In genomic region chr4:43561997-43562768, GRCm38 (mm10) we compare ENCODE assay signal across 8 mouse cellular contexts. TPM values are rescaled to one million over a fixed set of nuclear protein-coding genes. Genes with fewer than 3 reads are reported as not detected.
DNase-seq lines count a peak whose midpoint lies in the region; ATAC-seq and TF ChIP-seq lines count a peak whose summit lies in the region.

Gene Creb3, plus strand, starts transcription at chr4:43562332.
Gene Tln1, minus strand, starts transcription at chr4:43562691.

- TF ChIP-seq CTCF in bone marrow, adult 2 months (IDR thresholded peaks at IDR 0.05; ENCODE audit: control insufficient read depth, insufficient read depth, low read length) = no peak
- peak; percentile 20 for TF ChIP-seq CTCF in midbrain, postnatal 0 days (IDR thresholded peaks at IDR 0.05)

- TF ChIP-seq POLR2A in bone marrow, adult 2 months (IDR thresholded peaks at IDR 0.05; ENCODE audit: borderline replicate concordance, control insufficient read depth, low read depth, low read length) = no peak; the same call in 1 of the 2 replicates
- 0 out of 2 replicates have a peak, but pooled peaks have one; percentile 56 for TF ChIP-seq POLR2A in limb, embryonic 14.5 days (IDR thresholded peaks at IDR 0.05; ENCODE audit: borderline replicate concordance, extremely low read depth, insufficient read depth, insufficient read length)

- H3K27ac ChIP-seq in bone marrow, adult 2 months (ENCODE audit: control insufficient read depth, insufficient read depth, low read depth, low read length, poor library complexity) = peak within 1 kb of the TSS; percentile 99
- H3K27ac ChIP-seq in embryonic facial prominence, embryonic 15.5 days (replicated peaks) = peak within 1 kb of the TSS; percentile 100
- H3K27ac ChIP-seq in limb, embryonic 14.5 days (replicated peaks; ENCODE audit: low read depth, low read length) = peak within 1 kb of the TSS; percentile 98
- peak within 1 kb of the TSS; percentile 93 for H3K27ac ChIP-seq in midbrain, postnatal 0 days (ENCODE audit: low read depth, low read length)

- peak within 1 kb of the TSS; percentile 84 for H3K4me2 ChIP-seq in embryonic facial prominence, embryonic 15.5 days (replicated peaks)
- H3K4me2 ChIP-seq in limb, embryonic 14.5 days (replicated peaks; ENCODE audit: low read depth, low read length, severe bottlenecking) = peak within 1 kb of the TSS; percentile 60
- peak within 1 kb of the TSS; percentile 86 for H3K4me2 ChIP-seq in midbrain, postnatal 0 days (ENCODE audit: low read depth, low read length, poor library complexity, severe bottlenecking)

- peak within 1 kb of the TSS; percentile 89 for H3K9ac ChIP-seq in embryonic facial prominence, embryonic 15.5 days
- peak within 1 kb of the TSS; percentile 91 for H3K9ac ChIP-seq in limb, embryonic 14.5 days (ENCODE audit: low read depth, low read length, severe bottlenecking)
- peak within 1 kb of the TSS; percentile 87 for H3K9ac ChIP-seq in midbrain, postnatal 0 days (replicated peaks; ENCODE audit: low read length, poor library complexity, severe bottlenecking)

- no peaks in the 10 kb centered on the region for H3K9me3 ChIP-seq in embryonic facial prominence, embryonic 15.5 days (replicated peaks)
- H3K9me3 ChIP-seq in limb, embryonic 14.5 days (ENCODE audit: control insufficient read depth, low read length) = no peaks in the 10 kb centered on the region
- H3K9me3 ChIP-seq in midbrain, postnatal 0 days (ENCODE audit: low read length) = no peaks in the 10 kb centered on the region

- H3K4me3 ChIP-seq in bone marrow, adult 2 months (replicated peaks; ENCODE audit: control insufficient read depth, low read depth, low read length) = peak within 1 kb of the TSS; percentile 97
- peak within 1 kb of the TSS; percentile 95 for H3K4me3 ChIP-seq in embryonic facial prominence, embryonic 15.5 days (replicated peaks)
- H3K4me3 ChIP-seq in limb, embryonic 14.5 days (replicated peaks; ENCODE audit: low read length) = peak within 1 kb of the TSS; percentile 78
- H3K4me3 ChIP-seq in midbrain, postnatal 0 days (ENCODE audit: low read depth, low read length) = peak within 1 kb of the TSS; percentile 92

- H3K36me3 ChIP-seq in embryonic facial prominence, embryonic 15.5 days = peaks cover 30% of the 10 kb centered on the region
- H3K36me3 ChIP-seq in limb, embryonic 14.5 days (ENCODE audit: control insufficient read depth, insufficient read depth, low read length) = peaks cover 38% of the 10 kb centered on the region
- H3K36me3 ChIP-seq in midbrain, postnatal 0 days (ENCODE audit: insufficient read depth, low read length) = peaks cover 30% of the 10 kb centered on the region

- H3K27me3 ChIP-seq in embryonic facial prominence, embryonic 15.5 days = no peaks in the 10 kb centered on the region
- H3K27me3 ChIP-seq in limb, embryonic 14.5 days (ENCODE audit: control insufficient read depth, insufficient read depth, low read length) = no peaks in the 10 kb centered on the region
- H3K27me3 ChIP-seq in midbrain, postnatal 0 days (ENCODE audit: insufficient read depth, low read length) = no peaks in the 10 kb centered on the region

- peak; percentile 93 for ATAC-seq in embryonic facial prominence, embryonic 15.5 days (ENCODE audit: insufficient number of reproducible peaks, low FRiP score, low TSS enrichment, low read depth)
- ATAC-seq in limb, embryonic 14.5 days (ENCODE audit: low FRiP score, low read depth) = peak; percentile 91
- ATAC-seq in midbrain, postnatal 0 days (ENCODE audit: low FRiP score) = peak; percentile 96

- peaks cover 13% of the 10 kb centered on the region for H3K4me1 ChIP-seq in bone marrow, adult 2 months (ENCODE audit: control insufficient read depth, insufficient read depth, low read length)
- H3K4me1 ChIP-seq in embryonic facial prominence, embryonic 15.5 days = peaks cover 52% of the 10 kb centered on the region
- H3K4me1 ChIP-seq in limb, embryonic 14.5 days (ENCODE audit: control insufficient read depth, insufficient read depth, low read length) = peaks cover 48% of the 10 kb centered on the region
- H3K4me1 ChIP-seq in midbrain, postnatal 0 days (ENCODE audit: insufficient read depth, low read length) = peaks cover 23% of the 10 kb centered on the region

- under 1% methylated on average over 62 of the region's 62 CpGs for WGBS in bone marrow, adult 2 months
- WGBS in embryonic facial prominence, embryonic 15.5 days = under 1% methylated on average over 62 of the region's 62 CpGs
- under 1% methylated on average over 62 of the region's 62 CpGs for WGBS in limb, embryonic 14.5 days
- WGBS in midbrain, postnatal 0 days = under 1% methylated on average over 62 of the region's 62 CpGs

- peak; percentile 99 for DNase-seq in 416B (ENCODE audit: low read depth)
- peak; percentile 98 for DNase-seq in heart, adult 8-10 months (ENCODE audit: low spot score)
- peak; percentile 99 for DNase-seq in kidney, adult 9 months
- DNase-seq in limb, embryonic 14.5 days (ENCODE audit: low spot score) = peak; percentile 97
- peak; percentile 97 for DNase-seq in midbrain, postnatal 0 days (ENCODE audit: low spot score)
- peak; percentile 81 to 87 for DNase-seq in spleen, postnatal 14 days (ENCODE audit: low spot score in 2 of 2)

RNA-seq across cellular contexts. Expression of gene Creb3, which starts in this region (rescaled TPM):
- 10.5 and 20.9 TPM in 2 replicates for polyA plus RNA-seq in bone marrow, adult 2 months (2011; ENCODE audit: insufficient read depth, insufficient read length, low replicate concordance, missing spikeins)
- polyA plus RNA-seq in embryonic facial prominence, embryonic 15.5 days (2015; fragmentation: Nextera tagmentation; extraction: Ambion mirVana) = 77.5 and 88.2 TPM in 2 replicates
- 10 to 100 TPM; 39.7 to 48.8 (median 43.2) TPM for total RNA-seq in heart, adult 8-10 months (2022)
- polyA plus RNA-seq in limb, embryonic 14.5 days (2012; rRNA removed) = 51.7 and 58.0 TPM in 2 replicates
- 71.4 and 78.5 TPM in 2 replicates for polyA plus RNA-seq in limb, embryonic 14.5 days (2014; fragmentation: Nextera tagmentation; extraction: Ambion mirVana)
- total RNA-seq in midbrain, postnatal 0 days (2014; rRNA removed) = 45.4 and 50.4 TPM in 2 replicates
- 85.2 and 91.2 TPM in 2 replicates for polyA plus RNA-seq in midbrain, postnatal 0 days (2015; fragmentation: Nextera tagmentation; extraction: Ambion mirVana)

RNA-seq across cellular contexts. Expression of gene Tln1, which starts in this region (rescaled TPM):
- 394 and 621 TPM in 2 replicates for polyA plus RNA-seq in bone marrow, adult 2 months (2011; ENCODE audit: insufficient read depth, insufficient read length, low replicate concordance, missing spikeins)
- 55.8 and 60.9 TPM in 2 replicates for polyA plus RNA-seq in embryonic facial prominence, embryonic 15.5 days (2015; fragmentation: Nextera tagmentation; extraction: Ambion mirVana)
- total RNA-seq in heart, adult 8-10 months (2022) = 100 to 1,000 TPM in 2 of 4 experiments, 10 to 100 TPM in 2; 96.1 to 117 (median 101) TPM
- 69.4 and 75.5 TPM in 2 replicates for polyA plus RNA-seq in limb, embryonic 14.5 days (2012; rRNA removed)
- 62.4 and 63.3 TPM in 2 replicates for polyA plus RNA-seq in limb, embryonic 14.5 days (2014; fragmentation: Nextera tagmentation; extraction: Ambion mirVana)
- total RNA-seq in midbrain, postnatal 0 days (2014; rRNA removed) = 41.3 and 44.4 TPM in 2 replicates
- polyA plus RNA-seq in midbrain, postnatal 0 days (2015; fragmentation: Nextera tagmentation; extraction: Ambion mirVana) = 72.4 and 75.7 TPM in 2 replicates

Comparison
In these comparisons a context has a peak if more than half of its experiments do, and no peak if none do; other contexts are left out.
1. Peak in every context shown above with its lines: DNase-seq, ATAC-seq, H3K4me3 ChIP-seq and H3K27ac ChIP-seq.